Mouse (Mus musculus): ENCODE measurements around the gene Gmcl1. TPM values are rescaled to one million over a fixed set of nuclear protein-coding genes. Genes with fewer than 3 reads are reported as not detected.

Gene Gmcl1
- polyA plus RNA-seq, 1 experiment from 2014 or later = 31.4 TPM

DNA sequence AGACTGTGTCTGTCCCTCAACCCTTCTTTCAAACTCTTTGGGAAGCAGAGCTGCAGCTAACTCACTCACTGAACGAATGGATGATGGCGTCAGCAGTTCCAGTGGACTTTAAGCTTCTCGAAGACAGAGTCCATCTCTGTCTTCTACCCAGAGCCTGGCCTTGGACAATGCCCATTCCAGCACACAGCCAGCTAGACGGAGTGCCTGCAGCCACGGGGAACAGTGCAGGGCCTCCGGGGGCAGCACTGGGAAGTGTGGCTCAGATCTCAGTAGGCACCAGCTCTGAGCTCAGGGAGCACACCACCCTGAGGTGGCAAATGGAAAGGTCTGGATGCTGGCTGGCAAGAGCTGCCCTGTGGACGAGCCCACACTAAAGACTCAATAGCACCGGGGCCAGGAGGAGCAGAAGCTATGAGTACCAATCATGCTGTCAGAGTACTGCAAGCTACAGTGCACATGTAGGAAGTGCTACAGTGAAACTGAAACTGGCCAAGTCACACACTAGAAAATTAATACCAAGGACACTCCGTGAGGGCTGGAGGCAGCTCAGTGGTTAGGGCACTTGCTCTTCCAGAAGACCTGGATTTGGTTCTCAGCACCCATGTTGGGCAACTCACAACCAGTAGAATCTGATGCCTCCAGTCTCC lies 78.8 kb downstream of the Gmcl1 start:
- Histone ChIP-seq H3K9me3 (no peaks in the 10 kb centered on the region), H3K36me3 (peaks cover 34% of the 10 kb centered on the region), H3K27ac (no peak overlapping the region), H3K27me3 (replicated peaks) (no peaks in the 10 kb centered on the region), H3K4me1 (no peaks in the 10 kb centered on the region), H3K9ac (no peak overlapping the region), H3K4me2 (no peak overlapping the region), H3K4me3 (replicated peaks) (no peak overlapping the region)
- 73% methylated on average over 9 of the region's 9 CpGs for WGBS
- ATAC-seq (ENCODE audit: insufficient read depth, low FRiP score, low read depth) = no peak

- Histone ChIP-seq H3K36me3 (peaks cover 42% of the 10 kb centered on the region), H3K9me3 (no peaks in the 10 kb centered on the region), H3K4me2 (no peak overlapping the region), H3K9ac (no peak overlapping the region), H3K4me3 (replicated peaks) (no peak overlapping the region), H3K27ac (no peak overlapping the region), H3K27me3 (replicated peaks) (no peaks in the 10 kb centered on the region), H3K4me1 (no peaks in the 10 kb centered on the region)
- 82% methylated on average over 6 of the region's 6 CpGs for WGBS
- no peak for ATAC-seq (ENCODE audit: insufficient read depth, low FRiP score, low read depth)
These were observed 80.2 kb downstream of the Gmcl1 start for GRCm38 (mm10) chr6:86653026-86653425.

DNA sequence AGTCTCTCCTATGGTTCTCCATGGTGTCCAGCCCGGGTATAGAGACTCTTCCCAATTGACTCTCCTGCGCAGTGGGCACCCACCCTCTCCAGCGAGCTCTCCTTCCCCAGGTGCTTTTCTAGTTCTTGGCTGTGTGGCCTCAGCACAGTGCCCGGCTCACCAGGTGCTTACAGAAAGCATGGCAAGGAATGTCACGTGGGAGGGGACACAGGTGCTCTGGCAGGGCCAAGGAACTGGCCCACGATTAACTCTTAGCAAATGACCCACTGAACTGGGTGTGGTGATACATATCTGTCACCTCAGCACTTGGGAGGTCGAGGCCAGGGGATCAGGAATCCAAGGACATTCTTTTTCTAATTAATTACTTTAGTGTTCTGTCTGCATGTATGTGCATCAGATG lies 87.0 kb downstream of the Gmcl1 start:
- Histone ChIP-seq H3K4me2 (no peak overlapping the region), H3K27ac (no peak overlapping the region), H3K9me3 (no peaks in the 10 kb centered on the region), H3K4me1 (peaks cover 10% of the 10 kb centered on the region; the same call in 1 of the 2 replicates), H3K27me3 (replicated peaks) (no peaks in the 10 kb centered on the region), H3K9ac (no peak overlapping the region), H3K36me3 (peaks cover 32% of the 10 kb centered on the region), H3K4me3 (replicated peaks) (no peak overlapping the region)
- no peak for ATAC-seq (ENCODE audit: insufficient read depth, low FRiP score, low read depth)
- 64% methylated on average over 7 of the region's 7 CpGs for WGBS

DNA sequence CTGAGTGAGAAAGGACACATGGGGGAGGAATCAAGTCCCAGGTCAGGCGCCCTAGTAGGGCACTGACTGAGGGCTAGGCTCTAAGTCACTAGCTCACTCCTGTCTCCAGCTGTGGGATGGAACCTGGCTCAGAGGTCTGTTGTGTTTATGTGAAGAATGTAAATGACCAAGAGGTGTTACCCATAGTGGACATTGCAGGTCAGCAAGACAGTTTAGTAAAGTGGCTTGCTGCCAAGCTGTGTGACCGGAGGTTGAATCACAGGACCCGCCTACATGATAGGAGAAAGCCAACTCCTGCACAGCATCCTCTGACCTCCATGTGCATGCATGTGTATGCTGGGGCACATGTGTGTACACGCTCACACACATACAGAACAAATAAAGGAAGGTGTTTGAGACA lies 87.6 kb downstream of the Gmcl1 start:
- no peaks in the 10 kb centered on the region for H3K27me3 ChIP-seq (replicated peaks)
- no peak for ATAC-seq (ENCODE audit: insufficient read depth, low FRiP score, low read depth)
- WGBS = 75% methylated on average over 4 of the region's 4 CpGs
- no peak overlapping the region for H3K27ac ChIP-seq
- no peak overlapping the region for H3K4me3 ChIP-seq (replicated peaks)
- no peak overlapping the region for H3K9ac ChIP-seq
- peaks cover 10% of the 10 kb centered on the region; the same call in 1 of the 2 replicates for H3K4me1 ChIP-seq
- no peaks in the 10 kb centered on the region for H3K9me3 ChIP-seq
- H3K4me2 ChIP-seq = no peak overlapping the region
- peaks cover 26% of the 10 kb centered on the region for H3K36me3 ChIP-seq

DNA sequence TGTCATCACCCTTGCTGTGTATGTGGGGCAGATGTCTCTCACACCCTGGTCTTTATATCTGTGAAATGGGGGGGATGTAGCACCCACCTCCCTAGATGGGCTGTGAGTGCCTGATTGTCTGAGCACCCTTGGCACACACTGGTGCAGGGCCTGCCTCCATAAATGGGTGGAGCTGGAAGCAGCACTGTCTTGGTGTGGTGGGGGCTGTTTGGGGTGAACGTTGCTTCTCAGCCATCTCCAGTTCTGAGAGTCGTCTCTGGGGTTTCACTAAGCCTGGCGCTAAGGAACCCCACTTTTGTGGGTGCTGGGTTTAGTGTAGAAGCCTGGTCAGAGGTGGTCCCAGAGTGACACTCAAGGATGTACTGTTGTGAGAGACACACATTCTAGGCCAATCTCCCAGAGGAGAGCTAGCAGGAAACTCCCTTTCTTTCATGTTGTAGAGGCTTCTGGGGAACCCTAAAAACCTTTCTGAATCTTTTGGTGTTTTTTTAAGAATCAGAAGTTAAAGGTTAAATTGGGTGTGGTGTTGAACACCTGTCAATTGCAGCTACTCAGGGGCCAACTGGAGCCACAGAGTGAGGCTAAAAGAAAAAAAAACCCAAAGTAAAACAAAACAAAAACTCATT lies 88.3 kb downstream of the Gmcl1 start:
- no peak overlapping the region for H3K4me2 ChIP-seq
- H3K4me1 ChIP-seq = peaks cover 10% of the 10 kb centered on the region; the same call in 1 of the 2 replicates
- H3K27me3 ChIP-seq (replicated peaks) = no peaks in the 10 kb centered on the region
- H3K4me3 ChIP-seq (replicated peaks) = no peak overlapping the region
- no peak overlapping the region for H3K9ac ChIP-seq
- peaks cover 19% of the 10 kb centered on the region; the same call in 1 of the 2 replicates for H3K36me3 ChIP-seq
- H3K9me3 ChIP-seq = no peaks in the 10 kb centered on the region
- ATAC-seq (ENCODE audit: insufficient read depth, low FRiP score, low read depth) = no peak
- 82% methylated on average over 3 of the region's 3 CpGs for WGBS
- H3K27ac ChIP-seq = no peak overlapping the region

Other genes starting within 250 kb of the Gmcl1 start
- 518 and 529 TPM in 2 replicates for gene Pcbp1, start 207.1 kb downstream of the Gmcl1 start, polyA plus RNA-seq (2015; fragmentation: Nextera tagmentation; extraction: Ambion mirVana)
- 30.9 and 104 TPM in 2 replicates for gene Asprv1, start 105.2 kb downstream of the Gmcl1 start, polyA plus RNA-seq (2015; fragmentation: Nextera tagmentation; extraction: Ambion mirVana)
- gene Mxd1, start 64.2 kb downstream of the Gmcl1 start, polyA plus RNA-seq (2015; fragmentation: Nextera tagmentation; extraction: Ambion mirVana) = 15.1 and 18.6 TPM in 2 replicates
- 108 and 115 TPM in 2 replicates for gene Snrnp27, start 48.9 kb downstream of the Gmcl1 start, polyA plus RNA-seq (2015; fragmentation: Nextera tagmentation; extraction: Ambion mirVana)
- 137 and 160 TPM in 2 replicates for gene Anxa4, start 60.2 kb upstream of the Gmcl1 start, polyA plus RNA-seq (2015; fragmentation: Nextera tagmentation; extraction: Ambion mirVana)
- gene Aak1, start 116.1 kb upstream of the Gmcl1 start, polyA plus RNA-seq (2015; fragmentation: Nextera tagmentation; extraction: Ambion mirVana) = 13.8 and 17.8 TPM in 2 replicates

Measured in stomach, embryonic 15.5 days (tissue).